Mouse (Mus musculus): ENCODE results near the gene Fam217a.

GRCm38 (mm10) chr13:34916520-34917167 is 7.5 kb downstream of the Fam217a start:
- TF ChIP-seq CTCF (IDR thresholded peaks at IDR 0.05; ENCODE audit: low read depth) (no peak), EP300 (IDR thresholded peaks at IDR 0.05; ENCODE audit: low read depth) (no peak)
